Mouse (Mus musculus) kidney, postnatal 14 days (tissue): ENCODE measurements around the gene Men1.
"Not testable (repeated sequence)": the region's sequence is repeated elsewhere in the genome, so short reads cannot be mapped to it uniquely, and the experiment has no call there.

Experiments used
- DNase-seq: peaks from one replicate; pipeline ENCODE4 v3.0.0; 2022; ENCODE audit warnings: mixed read lengths

Gene Men1

GRCm38 (mm10) chr19:6334673-6335457 is at the start of gene Men1:
TSS of gene Men1 (plus strand) at chr19:6334979.
- DNase-seq: peak; percentile 97

GRCm38 (mm10) chr19:6285226-6285625 is 49.6 kb upstream of the Men1 start:
- no peak for DNase-seq

- DNase-seq: no peak
Observed at GRCm38 (mm10) chr19:6285632-6286433, 48.9 kb upstream of the Men1 start.

GRCm38 (mm10) chr19:6286434-6287401 is 48.1 kb upstream of the Men1 start:
- no peak for DNase-seq

GRCm38 (mm10) chr19:6288236-6288894 is 46.4 kb upstream of the Men1 start:
- DNase-seq: no peak

GRCm38 (mm10) chr19:6289696-6290238 is 45.0 kb upstream of the Men1 start:
- no peak for DNase-seq

- not testable (repeated sequence) for DNase-seq
Observed at GRCm38 (mm10) chr19:6290720-6291116, 44.1 kb upstream of the Men1 start.

- peak; percentile 78 for DNase-seq
Observed at GRCm38 (mm10) chr19:6291117-6291781, 43.5 kb upstream of the Men1 start.

GRCm38 (mm10) chr19:6292262-6292661 is 42.5 kb upstream of the Men1 start:
- DNase-seq: no peak

- no peak for DNase-seq
Observed at GRCm38 (mm10) chr19:6294301-6294700, 40.5 kb upstream of the Men1 start.

GRCm38 (mm10) chr19:6296551-6297210 is 38.1 kb upstream of the Men1 start:
- no peak for DNase-seq

- DNase-seq: peak; percentile 47
Observed at GRCm38 (mm10) chr19:6297641-6298040, 37.1 kb upstream of the Men1 start.

- no peak for DNase-seq
Observed at GRCm38 (mm10) chr19:6299003-6299402, 35.8 kb upstream of the Men1 start.

- no peak for DNase-seq
Observed at GRCm38 (mm10) chr19:6299450-6300267, 35.1 kb upstream of the Men1 start.

GRCm38 (mm10) chr19:6300402-6300841 is 34.4 kb upstream of the Men1 start:
- peak; percentile 47 for DNase-seq

- DNase-seq: no peak
Observed at GRCm38 (mm10) chr19:6302114-6302513, 32.7 kb upstream of the Men1 start.

- DNase-seq: no peak
Observed at GRCm38 (mm10) chr19:6302522-6302921, 32.3 kb upstream of the Men1 start.

GRCm38 (mm10) chr19:6303831-6304230 is 30.9 kb upstream of the Men1 start:
- DNase-seq: no peak

- DNase-seq: peak; percentile 91
Observed at GRCm38 (mm10) chr19:6304787-6305516, 29.8 kb upstream of the Men1 start.
